Mouse (Mus musculus) gastrocnemius, adult 8-10 months (tissue): ENCODE results near the gene Veph1. TPM values are rescaled to one million over a fixed set of nuclear protein-coding genes. Genes with fewer than 3 reads are reported as not detected.
"Not testable (repeated sequence)": the region's sequence is repeated elsewhere in the genome, so short reads cannot be mapped to it uniquely, and the experiment has no call there.

Experiments used
- DNase-seq, 2 experiments: peaks; one replicate each; pipeline ENCODE4 v3.0.0; 2022; ENCODE audit warnings: low spot score in 2 of 2
- total RNA-seq, 4 experiments: library from RNA; stranded (reverse); gene quantifications; 2 replicates each; pipeline ENCODE4 v1.2.4; 2022

The Veph1 gene
- under 1 TPM in 1 of 4 experiments, not detected in 3; 0.05 TPM for total RNA-seq

- no peak for DNase-seq
These were observed at the start of gene Veph1 for GRCm38 (mm10) chr3:66296545-66296944. Gene Veph1, minus strand, starts transcription at chr3:66296837.

- DNase-seq, result no peak
These were observed 44.1 kb upstream of the Veph1 start for GRCm38 (mm10) chr3:66340742-66341141.

GRCm38 (mm10) chr3:66332401-66332729 lies 35.7 kb upstream of the Veph1 start:
- DNase-seq, result no peak

- no peak for DNase-seq
These were observed 35.2 kb upstream of the Veph1 start for GRCm38 (mm10) chr3:66331592-66332400.

- DNase-seq, result no peak
These were observed 34.4 kb upstream of the Veph1 start for GRCm38 (mm10) chr3:66330896-66331579.

- DNase-seq, result no peak
These were observed 29.6 kb upstream of the Veph1 start for GRCm38 (mm10) chr3:66325962-66326834.

- DNase-seq, result no peak
These were observed 28.9 kb upstream of the Veph1 start for GRCm38 (mm10) chr3:66325486-66325951.

- DNase-seq, result no peak
These were observed 18.4 kb upstream of the Veph1 start for GRCm38 (mm10) chr3:66314793-66315715.

GRCm38 (mm10) chr3:66310586-66310985 lies 13.9 kb upstream of the Veph1 start:
- no peak for DNase-seq

GRCm38 (mm10) chr3:66309531-66309930 lies 12.9 kb upstream of the Veph1 start:
- no peak for DNase-seq

- no peak for DNase-seq
These were observed 1.4 kb downstream of the Veph1 start for GRCm38 (mm10) chr3:66295236-66295635.

GRCm38 (mm10) chr3:66294729-66295128 lies 1.9 kb downstream of the Veph1 start:
- DNase-seq, result no peak

GRCm38 (mm10) chr3:66292356-66292946 lies 4.2 kb downstream of the Veph1 start:
- no peak for DNase-seq

GRCm38 (mm10) chr3:66263270-66263669 lies 33.4 kb downstream of the Veph1 start:
- DNase-seq, result no peak

GRCm38 (mm10) chr3:66262319-66262718 lies 34.3 kb downstream of the Veph1 start:
- DNase-seq, result no peak

GRCm38 (mm10) chr3:66254504-66255105 lies 42.0 kb downstream of the Veph1 start:
- DNase-seq, result no peak

GRCm38 (mm10) chr3:66251842-66252241 lies 44.8 kb downstream of the Veph1 start:
- no peak for DNase-seq

- DNase-seq, result no peak
These were observed 56.2 kb downstream of the Veph1 start for GRCm38 (mm10) chr3:66240476-66240875.

GRCm38 (mm10) chr3:66236234-66236871 lies 60.3 kb downstream of the Veph1 start:
- not testable (repeated sequence) for DNase-seq
